Mouse (Mus musculus): Measurements from ENCODE around the gene Vstm2l.
A peak's percentile ranks its signal among the peaks of the same experiment; 100 is the strongest.

Gene Vstm2l

DNA sequence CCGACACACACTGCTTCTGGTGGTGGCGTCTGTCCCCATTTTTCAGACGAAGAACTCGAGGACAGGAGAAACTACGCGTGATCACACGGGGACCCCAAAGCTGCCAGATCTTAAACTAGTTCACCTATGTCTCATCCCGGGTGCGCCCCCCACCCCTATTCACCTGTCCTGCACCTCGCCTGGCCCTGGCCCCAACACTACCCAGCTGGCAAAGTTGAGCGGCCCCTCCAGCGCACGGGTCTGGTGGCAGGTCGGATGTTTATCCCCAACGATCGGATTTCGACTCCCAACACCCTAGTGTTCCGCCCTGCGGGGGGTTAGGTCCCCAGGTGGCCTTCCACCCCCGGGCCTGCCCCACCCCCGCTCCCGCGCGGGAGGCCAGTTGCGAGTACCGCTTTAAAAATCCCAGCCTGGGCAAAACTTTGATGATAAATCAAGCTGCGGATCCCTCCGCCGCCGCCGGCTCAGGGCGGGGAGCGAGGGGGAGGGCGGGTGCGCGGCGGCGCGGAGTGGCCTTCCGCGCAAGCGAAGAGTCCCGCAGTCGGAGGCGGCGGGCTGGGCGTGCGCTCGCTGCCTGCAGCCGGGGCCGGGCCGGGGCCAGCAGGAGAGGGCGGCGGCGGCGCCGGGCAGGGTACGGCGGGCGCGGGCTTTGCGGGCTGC is at the start of gene Vstm2l:
Gene Vstm2l (plus strand): TSS at position 549 of the 660 bp plus-strand sequence.
- peak; percentile 71 for DNase-seq (ENCODE audit: low read depth, low spot score)

DNA sequence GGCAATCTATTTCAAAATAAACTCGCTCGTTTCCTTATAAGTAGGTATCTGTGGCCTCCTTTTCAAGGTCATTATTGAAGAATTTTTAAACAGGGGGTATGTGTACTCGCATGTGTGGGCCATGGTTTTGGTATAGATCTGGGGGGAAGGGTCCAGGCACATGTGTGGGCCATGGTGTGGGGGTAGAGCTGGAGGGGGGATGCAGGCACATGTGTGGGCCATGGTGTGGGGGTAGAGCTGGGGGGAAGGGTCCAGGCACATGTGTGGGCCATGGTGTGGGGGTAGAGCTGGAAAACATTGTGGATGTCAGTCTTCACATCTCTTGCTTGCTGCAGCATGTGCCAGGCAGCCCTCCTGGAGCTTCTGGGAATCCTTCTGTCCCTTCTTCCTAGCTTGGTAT is 47.3 kb upstream of the Vstm2l start:
- no peak for DNase-seq (ENCODE audit: low read depth, low spot score)

DNA sequence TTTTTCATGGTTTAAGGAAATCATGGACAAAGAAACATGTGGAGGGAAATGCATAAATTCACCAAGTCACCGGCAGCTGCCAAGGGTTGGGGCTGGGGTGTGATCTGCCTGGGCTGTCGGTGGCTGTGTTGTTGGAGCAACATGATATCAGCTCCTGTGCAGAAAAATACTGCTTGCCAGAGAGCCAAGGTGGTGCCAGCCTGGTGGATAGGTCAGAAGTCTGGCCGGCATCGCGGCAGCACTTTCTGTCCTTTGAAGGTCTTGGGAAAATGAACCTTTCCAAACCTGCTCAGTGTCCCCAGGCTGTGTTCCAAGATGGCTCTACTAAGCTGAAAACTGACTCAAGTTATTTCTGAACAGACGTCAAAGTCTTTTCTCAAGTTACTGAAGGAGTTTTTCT is 44.2 kb upstream of the Vstm2l start:
- DNase-seq (ENCODE audit: low read depth, low spot score), result no peak

- no peak for DNase-seq (ENCODE audit: low read depth, low spot score)
Observed at GRCm38 (mm10) chr2:157873223-157873622, 41.2 kb upstream of the Vstm2l start.

DNA sequence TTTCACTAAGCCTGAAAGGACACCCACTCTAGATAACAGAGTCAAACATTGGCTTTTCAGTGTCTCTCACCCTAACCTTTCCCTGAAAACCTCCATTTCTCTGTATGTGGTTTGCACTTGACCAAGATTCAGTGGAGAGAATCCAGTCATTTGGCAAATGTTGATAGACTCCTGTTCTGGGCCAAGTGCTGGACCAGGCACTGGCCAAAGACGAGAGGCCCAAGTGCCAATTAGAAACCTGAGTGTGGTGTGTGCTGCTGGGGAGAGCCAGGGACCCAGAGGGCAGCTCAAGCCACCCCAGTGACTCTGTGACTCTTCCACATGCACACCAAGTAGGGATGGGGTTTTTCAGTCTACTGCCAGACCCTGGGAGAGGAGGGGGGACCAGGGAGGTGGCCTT is 40.8 kb upstream of the Vstm2l start:
- no peak for DNase-seq (ENCODE audit: low read depth, low spot score)

GRCm38 (mm10) chr2:157875111-157875510 is 39.3 kb upstream of the Vstm2l start:
- DNase-seq (ENCODE audit: low read depth, low spot score), result no peak

GRCm38 (mm10) chr2:157877394-157877793 is 37.1 kb upstream of the Vstm2l start:
- DNase-seq (ENCODE audit: low read depth, low spot score), result no peak

GRCm38 (mm10) chr2:157877967-157878366 is 36.5 kb upstream of the Vstm2l start:
- DNase-seq (ENCODE audit: low read depth, low spot score), result no peak

GRCm38 (mm10) chr2:157881939-157882338 is 32.5 kb upstream of the Vstm2l start:
- no peak for DNase-seq (ENCODE audit: low read depth, low spot score)

DNA sequence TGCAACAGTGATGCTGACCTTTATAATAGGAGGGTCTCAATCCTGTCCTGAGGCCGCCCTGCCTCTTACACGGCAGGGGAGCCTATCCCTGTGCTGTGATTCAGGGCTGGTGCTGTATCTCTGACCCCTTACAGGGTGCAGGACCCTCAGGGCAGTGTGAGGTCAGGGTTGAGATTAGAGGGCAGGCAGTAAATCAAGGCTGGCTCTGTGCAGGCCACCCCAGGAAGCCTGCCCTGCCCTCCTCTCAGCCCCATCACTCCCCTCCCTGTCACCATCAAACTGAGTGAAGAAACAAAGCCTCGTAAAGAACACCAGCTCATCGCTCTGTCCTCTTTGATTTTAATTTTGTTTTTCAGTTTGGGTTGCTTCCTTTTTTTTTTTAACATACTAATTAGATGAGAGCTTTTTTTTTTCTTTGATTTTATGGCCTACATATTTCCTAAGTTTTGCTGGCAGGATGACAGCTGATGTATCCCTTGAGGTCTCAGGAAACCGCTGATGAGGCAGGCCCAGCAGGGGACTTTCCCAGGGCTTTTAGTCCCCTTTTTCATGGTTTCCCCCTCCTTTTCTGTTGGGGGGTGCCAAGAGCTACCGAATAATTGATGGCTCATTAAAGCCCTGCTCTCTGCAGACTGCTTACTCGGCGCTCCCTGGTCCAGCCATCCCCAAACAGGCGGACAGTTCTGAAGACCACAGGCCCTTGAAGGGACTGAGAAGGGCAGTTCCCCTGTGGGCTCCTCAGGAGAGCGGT is 27.0 kb upstream of the Vstm2l start:
- DNase-seq (ENCODE audit: low read depth, low spot score), result no peak

DNA sequence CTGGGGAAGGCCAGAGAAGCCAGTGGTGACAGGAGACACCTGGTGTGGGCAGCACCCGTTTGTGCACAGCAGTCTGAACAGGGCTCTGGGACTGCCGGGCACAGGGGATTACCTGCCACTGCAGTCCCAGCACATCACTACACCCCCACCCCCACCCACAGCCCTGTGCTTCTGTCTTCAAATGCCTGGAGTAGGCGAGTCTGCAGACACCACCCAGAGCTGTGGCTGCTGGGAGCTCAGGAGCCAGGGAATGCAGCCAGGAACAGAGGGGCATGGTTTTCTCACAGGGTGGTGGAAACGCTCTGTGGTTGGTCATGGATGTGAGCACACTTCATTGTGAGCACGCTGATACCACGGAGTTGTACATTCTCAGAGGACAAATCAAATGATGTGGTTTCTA is 23.3 kb upstream of the Vstm2l start:
- no peak for DNase-seq (ENCODE audit: low read depth, low spot score)

DNA sequence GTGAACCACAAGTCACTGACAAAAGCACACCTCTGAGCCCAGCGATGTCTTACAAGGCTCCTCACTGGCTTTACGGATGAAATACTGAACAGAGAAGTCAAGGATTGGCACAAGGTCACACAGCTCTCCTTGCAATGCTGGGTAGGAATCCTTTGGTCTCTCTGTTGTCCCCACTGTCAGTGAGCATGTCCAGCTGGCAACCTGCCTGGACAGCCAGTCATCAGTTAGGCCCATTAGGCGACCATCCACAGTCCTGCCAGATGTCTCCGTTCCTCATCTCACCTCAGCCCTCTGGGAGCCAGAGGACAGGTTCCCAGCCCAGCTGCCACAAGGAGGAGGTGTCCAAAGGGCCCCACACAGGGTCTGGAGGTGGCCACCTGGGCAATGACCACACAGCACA is 17.3 kb upstream of the Vstm2l start:
- DNase-seq (ENCODE audit: low read depth, low spot score), result no peak

DNA sequence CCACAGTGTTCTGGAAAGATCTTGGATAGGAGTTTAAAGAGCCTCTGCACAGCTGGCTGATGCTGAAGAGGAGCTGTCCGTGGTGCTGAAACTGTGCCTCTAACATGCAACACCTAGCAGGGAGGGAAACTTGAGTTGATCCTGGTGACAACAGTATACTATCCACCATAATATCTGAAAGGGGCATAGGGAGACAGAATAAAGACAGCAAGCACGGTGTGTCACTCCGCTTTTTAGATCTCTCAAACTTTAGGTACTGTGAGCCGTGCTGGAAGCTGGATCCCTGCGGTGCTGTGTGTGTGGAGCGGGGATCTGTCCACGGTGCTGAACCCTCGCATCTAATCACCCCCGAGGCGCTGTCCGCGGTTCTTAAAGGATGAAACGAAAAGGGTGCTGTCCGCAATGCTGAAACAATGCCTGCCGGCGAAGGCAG is 1.2 kb upstream of the Vstm2l start:
- peak; percentile 91 for DNase-seq (ENCODE audit: low read depth, low spot score)

- peak; percentile 51 for DNase-seq (ENCODE audit: low read depth, low spot score)
Observed at GRCm38 (mm10) chr2:157913705-157914104, 748 bp upstream of the Vstm2l start.

- peak; percentile 29 for DNase-seq (ENCODE audit: low read depth, low spot score)
Observed at GRCm38 (mm10) chr2:157914889-157915517, 550 bp downstream of the Vstm2l start.

DNA sequence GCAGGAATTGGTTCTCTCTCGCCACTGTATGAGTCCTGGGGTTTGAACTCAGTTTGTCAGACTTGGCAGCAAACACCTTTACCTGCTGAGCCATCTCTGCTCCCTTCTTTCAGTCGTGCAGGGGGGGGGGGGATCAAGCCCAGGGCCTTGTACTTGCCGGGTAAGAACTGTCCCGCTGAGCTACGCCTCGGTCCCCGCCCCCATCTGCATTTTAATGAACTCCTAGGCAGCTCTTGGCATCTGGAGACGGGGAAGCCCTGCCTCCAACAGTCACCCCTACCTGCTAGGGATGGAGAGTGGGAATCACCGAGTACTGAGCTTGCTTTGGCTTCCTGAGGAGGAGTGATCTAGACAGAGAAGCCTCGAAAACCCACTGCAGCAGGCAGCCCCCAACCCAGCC is 4.1 kb downstream of the Vstm2l start:
- peak; percentile 61 for DNase-seq (ENCODE audit: low read depth, low spot score)

GRCm38 (mm10) chr2:157921551-157921950 is 7.1 kb downstream of the Vstm2l start:
- no peak for DNase-seq (ENCODE audit: low read depth, low spot score)

DNA sequence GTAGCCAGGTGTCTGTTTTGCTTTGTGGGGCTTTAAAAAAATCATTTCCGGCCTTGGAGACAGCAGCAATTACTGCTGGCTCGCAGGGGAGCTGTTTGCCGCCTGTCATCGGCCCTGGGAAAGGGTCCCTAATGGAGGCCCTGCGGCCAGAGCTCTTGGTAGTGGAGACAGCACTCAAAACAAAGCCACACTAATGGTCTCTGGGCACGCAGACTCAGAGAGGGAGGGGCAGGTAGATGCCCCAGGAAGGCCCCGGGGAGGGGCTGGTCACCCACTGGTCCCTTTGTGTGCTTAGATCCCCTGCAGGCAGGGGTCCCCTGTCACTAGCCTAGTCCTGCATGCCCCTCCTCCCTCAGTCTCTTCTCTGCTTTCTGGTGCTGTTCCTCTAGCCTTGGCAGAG is 9.0 kb downstream of the Vstm2l start:
- DNase-seq (ENCODE audit: low read depth, low spot score), result no peak

GRCm38 (mm10) chr2:157924504-157924903 is 10.1 kb downstream of the Vstm2l start:
- DNase-seq (ENCODE audit: low read depth, low spot score), result no peak

DNA sequence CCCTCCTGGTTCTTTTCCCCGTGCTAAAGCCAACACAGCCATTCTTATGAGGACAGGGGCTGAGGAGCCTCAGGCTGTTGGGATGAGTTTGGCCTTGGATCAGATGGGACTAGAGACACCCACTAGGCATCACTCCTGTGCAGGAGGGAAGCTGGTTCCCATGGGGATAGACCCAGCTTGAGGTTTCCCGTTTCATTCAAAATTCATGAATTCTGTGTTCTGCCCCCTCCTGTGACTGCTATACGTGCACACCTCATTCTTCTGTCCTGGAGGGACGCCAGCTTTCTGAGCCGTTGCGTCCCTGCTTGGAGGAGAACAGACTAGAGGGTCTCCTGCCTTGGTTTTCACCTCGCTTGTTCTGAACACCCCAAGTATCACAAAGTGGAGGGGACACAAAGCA is 12.0 kb downstream of the Vstm2l start:
- no peak for DNase-seq (ENCODE audit: low read depth, low spot score)

- DNase-seq (ENCODE audit: low read depth, low spot score), result no peak
Observed at GRCm38 (mm10) chr2:157926927-157927326, 12.5 kb downstream of the Vstm2l start.

DNA sequence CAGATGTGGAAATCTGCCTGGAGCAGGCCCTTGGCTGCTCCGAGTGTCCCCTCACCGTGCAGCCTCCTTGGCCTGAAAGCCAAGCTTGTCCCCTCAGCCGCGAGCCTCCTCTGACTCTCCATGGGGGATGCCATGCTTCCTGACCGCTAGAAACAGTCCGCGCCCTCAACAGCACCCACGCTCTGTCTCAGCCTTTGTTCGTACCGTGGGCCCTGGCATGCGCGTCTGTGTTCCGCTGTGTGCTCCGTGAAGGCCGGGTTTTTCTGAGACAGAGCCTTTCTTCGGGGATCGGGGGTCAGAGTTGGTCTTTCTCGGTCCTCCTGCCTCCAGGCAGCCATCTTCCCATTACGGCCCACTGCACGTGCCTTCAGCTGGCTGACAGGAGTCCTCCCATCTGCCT is 12.9 kb downstream of the Vstm2l start:
- no peak for DNase-seq (ENCODE audit: low read depth, low spot score)

DNA sequence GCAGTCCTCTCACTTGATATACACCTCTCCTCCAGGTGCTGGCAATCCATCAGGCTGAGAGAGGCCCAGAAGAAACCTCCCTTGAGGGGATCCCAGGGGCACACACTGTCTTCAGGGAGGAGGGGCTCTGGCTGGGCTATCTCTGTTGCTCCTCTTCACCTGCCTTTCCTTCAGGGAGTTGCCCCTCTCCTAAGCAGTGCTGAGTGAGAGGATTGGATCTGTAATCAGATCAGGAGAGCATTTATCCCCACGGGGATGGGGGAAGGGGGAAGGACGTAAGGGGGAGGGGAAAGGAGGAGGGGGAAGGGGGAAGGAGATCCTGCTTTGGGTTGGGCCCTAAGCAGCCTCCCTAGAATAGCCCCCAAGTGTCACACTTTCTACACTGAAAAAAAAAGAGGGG is 13.4 kb downstream of the Vstm2l start:
- DNase-seq (ENCODE audit: low read depth, low spot score), result no peak
